Mouse (Mus musculus): ENCODE results near the gene Igf1r.

DNA sequence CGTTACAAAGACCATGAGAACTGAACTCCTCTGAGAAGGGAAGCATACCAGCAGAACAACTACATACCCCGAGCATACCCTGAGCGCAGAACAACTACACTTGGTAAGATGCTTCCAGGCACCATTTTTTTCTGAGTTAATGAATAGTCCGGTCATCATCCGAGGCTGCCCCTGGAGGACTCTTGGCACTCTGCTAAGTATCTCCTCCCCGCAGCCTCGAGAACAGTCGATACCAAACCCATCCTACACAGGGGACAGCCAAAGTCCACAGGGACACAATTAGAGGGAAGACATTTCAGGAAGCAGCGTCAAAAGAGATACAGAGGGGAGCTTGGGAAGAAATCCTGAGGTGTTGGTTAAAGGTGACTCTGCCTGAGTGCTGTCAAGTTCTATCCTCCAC is 288.6 kb downstream of the Igf1r start:
- TF ChIP-seq CTCF (IDR thresholded peaks at IDR 0.05; ENCODE audit: extremely low read depth, insufficient read depth, insufficient read length, insufficient replicate concordance) = no peak
- no peak for TF ChIP-seq POLR2A (IDR thresholded peaks at IDR 0.05; ENCODE audit: low read depth, low read length)

All from spleen, adult 2 months (tissue).